Mouse (Mus musculus): ENCODE measurements around the gene Galnt7. TPM values are rescaled to one million over a fixed set of nuclear protein-coding genes. Genes with fewer than 3 reads are reported as not detected.

The Galnt7 gene
- total and polyA plus RNA-seq, 2 experiments, result 0.61 to 2.0 TPM

DNA sequence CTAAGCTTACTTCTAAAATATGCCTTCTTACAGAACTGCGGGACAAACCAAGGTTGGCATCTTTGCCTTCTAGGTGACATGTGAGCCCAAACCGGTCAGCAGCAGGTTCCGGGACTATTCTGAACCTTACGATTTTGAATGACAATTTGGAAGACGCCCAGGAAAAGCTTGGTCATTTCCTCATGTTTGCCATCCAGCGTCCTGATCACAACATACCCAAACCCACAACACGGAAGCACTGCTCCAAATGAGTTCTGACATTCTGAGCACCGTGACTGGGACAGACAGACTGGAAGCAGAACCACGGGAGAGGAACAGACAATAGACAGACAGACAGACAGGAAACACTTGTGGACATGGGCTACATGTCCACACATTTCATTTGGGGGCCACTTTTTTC lies 111.4 kb downstream of the Galnt7 start:
- no peak overlapping the region for H3K27ac ChIP-seq (replicated peaks; ENCODE audit: insufficient read depth, low read depth, low read length)
- no peaks in the 10 kb centered on the region for H3K36me3 ChIP-seq (ENCODE audit: control insufficient read depth, insufficient read depth, low read length)
- no peak for DNase-seq (ENCODE audit: extremely low read depth, low read depth, low spot score)
- WGBS, result 77% methylated on average over 9 of the region's 9 CpGs
- H3K4me3 ChIP-seq (ENCODE audit: insufficient read depth, low read depth, low read length), result no peak overlapping the region
- H3K9ac ChIP-seq (ENCODE audit: low read depth, low read length), result no peak overlapping the region
- no peaks in the 10 kb centered on the region for H3K4me1 ChIP-seq (ENCODE audit: control insufficient read depth, insufficient read depth, low read length)
- TF ChIP-seq POLR2A (IDR thresholded peaks at IDR 0.05; ENCODE audit: extremely low read depth, insufficient read depth, low read length) (no peak), CTCF (IDR thresholded peaks at IDR 0.05; ENCODE audit: low read depth, low read length) (no peak)
- H3K27me3 ChIP-seq (ENCODE audit: control insufficient read depth, insufficient read depth, low read length), result no peaks in the 10 kb centered on the region
- no peaks in the 10 kb centered on the region for H3K79me2 ChIP-seq (ENCODE audit: control insufficient read depth, insufficient read depth, low read length)

DNA sequence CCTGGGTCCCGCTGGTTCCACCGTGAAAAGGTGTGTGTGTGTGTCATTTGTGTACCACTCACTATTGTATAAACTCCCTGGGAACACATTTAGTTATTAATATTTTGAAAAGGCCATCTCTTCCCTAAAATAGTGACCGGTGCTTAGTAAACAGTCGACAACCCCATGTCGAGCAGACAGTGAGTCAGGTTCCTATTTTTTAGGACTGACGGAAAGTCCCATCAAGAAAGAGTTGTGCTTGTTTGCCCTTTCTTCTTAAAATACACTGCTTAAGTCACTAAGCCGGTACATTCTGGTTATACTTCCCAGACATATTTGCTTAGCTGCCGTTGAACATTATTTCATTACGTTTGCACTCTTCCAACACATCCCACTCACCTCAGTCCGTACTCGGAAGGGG lies 111.9 kb downstream of the Galnt7 start:
- H3K4me3 ChIP-seq (ENCODE audit: insufficient read depth, low read depth, low read length), result no peak overlapping the region
- TF ChIP-seq CTCF (IDR thresholded peaks at IDR 0.05; ENCODE audit: low read depth, low read length) (no peak), POLR2A (IDR thresholded peaks at IDR 0.05; ENCODE audit: extremely low read depth, insufficient read depth, low read length) (no peak)
- H3K4me1 ChIP-seq (ENCODE audit: control insufficient read depth, insufficient read depth, low read length), result no peaks in the 10 kb centered on the region
- H3K9ac ChIP-seq (ENCODE audit: low read depth, low read length), result no peak overlapping the region
- WGBS, result 86% methylated on average over 11 of the region's 11 CpGs
- no peak overlapping the region for H3K27ac ChIP-seq (replicated peaks; ENCODE audit: insufficient read depth, low read depth, low read length)
- H3K79me2 ChIP-seq (ENCODE audit: control insufficient read depth, insufficient read depth, low read length), result no peaks in the 10 kb centered on the region
- no peaks in the 10 kb centered on the region for H3K27me3 ChIP-seq (ENCODE audit: control insufficient read depth, insufficient read depth, low read length)
- DNase-seq (ENCODE audit: extremely low read depth, low read depth, low spot score), result no peak
- H3K36me3 ChIP-seq (ENCODE audit: control insufficient read depth, insufficient read depth, low read length), result no peaks in the 10 kb centered on the region

DNA sequence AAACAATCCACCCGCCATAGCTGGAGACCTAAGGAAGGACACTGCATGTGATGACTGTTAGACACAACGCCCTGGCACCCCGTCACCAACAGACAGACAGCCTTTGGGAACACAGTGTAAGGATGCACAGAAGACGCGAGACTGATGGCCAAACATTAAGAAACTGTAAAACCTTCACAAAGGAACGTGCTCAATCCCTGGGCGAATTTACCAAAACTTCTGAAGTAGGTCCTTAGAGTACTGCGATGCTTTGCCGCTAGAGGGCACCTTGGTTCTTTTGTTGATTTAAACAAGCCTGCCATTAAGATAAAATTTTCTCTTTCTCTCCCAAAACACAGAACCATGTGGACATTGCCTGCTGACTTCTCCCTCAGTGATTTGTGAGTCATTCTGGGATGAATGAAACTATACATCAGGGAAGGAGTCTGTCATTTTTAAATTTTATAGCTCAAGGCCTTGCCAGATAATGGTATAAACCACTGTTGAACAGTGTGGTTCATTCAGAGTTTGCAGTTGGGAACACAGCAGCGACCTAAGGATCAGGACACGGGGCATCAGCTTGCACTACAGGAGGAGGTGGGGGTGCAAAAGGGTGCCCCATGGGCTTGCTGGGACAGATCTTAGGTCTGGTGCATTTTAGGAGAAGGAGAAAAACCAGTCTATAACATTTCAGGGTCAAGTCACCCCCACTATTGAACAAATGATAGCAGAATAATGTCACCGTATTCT lies 112.6 kb downstream of the Galnt7 start:
- Histone ChIP-seq H3K79me2 (ENCODE audit: control insufficient read depth, insufficient read depth, low read length) (no peaks in the 10 kb centered on the region), H3K36me3 (ENCODE audit: control insufficient read depth, insufficient read depth, low read length) (no peaks in the 10 kb centered on the region), H3K9ac (ENCODE audit: low read depth, low read length) (no peak overlapping the region), H3K27me3 (ENCODE audit: control insufficient read depth, insufficient read depth, low read length) (no peaks in the 10 kb centered on the region), H3K4me1 (ENCODE audit: control insufficient read depth, insufficient read depth, low read length) (no peaks in the 10 kb centered on the region), H3K4me3 (ENCODE audit: insufficient read depth, low read depth, low read length) (no peak overlapping the region), H3K27ac (replicated peaks; ENCODE audit: insufficient read depth, low read depth, low read length) (no peak overlapping the region)
- 50% methylated on average over 12 of the region's 12 CpGs for WGBS
- DNase-seq (ENCODE audit: extremely low read depth, low read depth, low spot score), result peak; percentile 50
- TF ChIP-seq POLR2A (IDR thresholded peaks at IDR 0.05; ENCODE audit: extremely low read depth, insufficient read depth, low read length), result no peak
- TF ChIP-seq CTCF (IDR thresholded peaks at IDR 0.05; ENCODE audit: low read depth, low read length), result peak; percentile 46

DNA sequence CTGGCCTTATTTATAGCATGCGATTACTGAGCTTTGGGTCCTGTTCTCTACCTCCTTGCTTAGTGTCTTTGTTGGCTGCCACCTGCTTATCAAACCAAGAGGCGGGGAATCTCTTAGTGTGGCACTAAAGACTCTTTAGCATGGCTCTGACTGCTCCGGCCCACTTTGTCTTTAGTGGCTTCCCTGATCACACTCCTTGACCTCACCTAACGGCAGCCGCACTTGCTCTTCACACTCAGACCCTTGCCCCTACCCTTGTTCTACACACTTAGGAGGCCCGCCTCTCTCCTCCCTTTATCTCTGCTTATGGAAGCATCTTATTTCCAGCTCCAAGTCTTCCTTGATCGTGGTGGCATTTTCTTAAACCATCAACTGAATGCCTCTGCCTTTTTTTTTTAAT lies 114.2 kb downstream of the Galnt7 start:
- Histone ChIP-seq H3K4me1 (ENCODE audit: control insufficient read depth, insufficient read depth, low read length) (no peaks in the 10 kb centered on the region), H3K27ac (replicated peaks; ENCODE audit: insufficient read depth, low read depth, low read length) (no peak overlapping the region), H3K9ac (ENCODE audit: low read depth, low read length) (no peak overlapping the region), H3K27me3 (ENCODE audit: control insufficient read depth, insufficient read depth, low read length) (no peaks in the 10 kb centered on the region), H3K4me3 (ENCODE audit: insufficient read depth, low read depth, low read length) (no peak overlapping the region), H3K36me3 (ENCODE audit: control insufficient read depth, insufficient read depth, low read length) (no peaks in the 10 kb centered on the region), H3K79me2 (ENCODE audit: control insufficient read depth, insufficient read depth, low read length) (no peaks in the 10 kb centered on the region)
- WGBS, result 82% methylated on average over 7 of the region's 7 CpGs
- DNase-seq (ENCODE audit: extremely low read depth, low read depth, low spot score), result no peak
- no peak for TF ChIP-seq POLR2A (IDR thresholded peaks at IDR 0.05; ENCODE audit: extremely low read depth, insufficient read depth, low read length)
- no peak for TF ChIP-seq CTCF (IDR thresholded peaks at IDR 0.05; ENCODE audit: low read depth, low read length)

DNA sequence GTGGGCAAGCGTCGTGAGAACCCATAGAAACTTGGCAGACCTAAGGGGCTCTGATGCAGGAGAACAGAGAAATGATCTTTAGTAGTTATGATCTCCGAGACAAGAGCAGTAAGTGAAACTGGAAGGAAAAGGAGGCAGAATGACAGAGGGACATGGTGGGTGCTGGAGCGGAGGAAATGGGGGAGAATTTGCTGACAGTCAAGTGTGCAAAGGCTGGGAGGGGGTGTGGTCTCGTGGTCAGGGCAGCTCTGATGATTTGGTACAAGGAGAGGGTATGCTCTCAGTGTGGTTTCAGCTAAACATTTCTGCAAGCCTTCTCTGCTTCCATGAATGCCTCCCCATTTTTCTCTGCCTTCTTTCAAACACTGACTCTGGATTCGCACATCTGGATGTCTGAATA lies 116.7 kb downstream of the Galnt7 start:
- TF ChIP-seq POLR2A (IDR thresholded peaks at IDR 0.05; ENCODE audit: extremely low read depth, insufficient read depth, low read length) (no peak), CTCF (IDR thresholded peaks at IDR 0.05; ENCODE audit: low read depth, low read length) (no peak)
- H3K27me3 ChIP-seq (ENCODE audit: control insufficient read depth, insufficient read depth, low read length), result no peaks in the 10 kb centered on the region
- 95% methylated on average over 6 of the region's 6 CpGs for whole genome bisulfite sequencing

DNA sequence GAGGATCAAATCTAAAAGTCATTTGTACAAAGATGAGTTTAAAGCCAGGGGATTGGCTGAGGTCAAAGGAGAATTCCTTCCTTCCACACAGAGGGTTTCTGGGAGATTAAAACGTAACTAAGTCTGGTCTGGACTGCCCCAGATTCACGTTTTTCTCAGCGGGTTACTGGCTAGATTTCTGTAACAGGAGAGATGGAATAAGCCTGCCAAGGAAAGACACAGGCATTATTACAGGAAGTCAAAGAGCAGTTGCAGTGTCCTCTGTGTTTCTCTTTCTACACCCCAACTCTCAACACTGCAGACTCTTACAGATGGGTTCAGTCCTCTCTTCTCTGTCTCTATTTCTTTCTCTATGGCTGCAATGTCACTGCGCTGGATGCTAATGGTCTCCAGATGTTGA lies 118.3 kb downstream of the Galnt7 start:
- Histone ChIP-seq H3K27me3 (ENCODE audit: control insufficient read depth, insufficient read depth, low read length) (no peaks in the 10 kb centered on the region), H3K36me3 (ENCODE audit: control insufficient read depth, insufficient read depth, low read length) (no peaks in the 10 kb centered on the region), H3K27ac (replicated peaks; ENCODE audit: insufficient read depth, low read depth, low read length) (no peak overlapping the region), H3K79me2 (ENCODE audit: control insufficient read depth, insufficient read depth, low read length) (no peaks in the 10 kb centered on the region), H3K9ac (ENCODE audit: low read depth, low read length) (no peak overlapping the region), H3K4me1 (ENCODE audit: control insufficient read depth, insufficient read depth, low read length) (peaks cover 2% of the 10 kb centered on the region; the same call in 1 of the 2 replicates), H3K4me3 (ENCODE audit: insufficient read depth, low read depth, low read length) (no peak overlapping the region)
- TF ChIP-seq CTCF (IDR thresholded peaks at IDR 0.05; ENCODE audit: low read depth, low read length), result no peak
- TF ChIP-seq POLR2A (IDR thresholded peaks at IDR 0.05; ENCODE audit: extremely low read depth, insufficient read depth, low read length), result no peak
- WGBS, result 76% methylated on average over 4 of the region's 4 CpGs
- no peak for DNase-seq (ENCODE audit: extremely low read depth, low read depth, low spot score)

More for the DNA sequence above, 116.7 kb downstream of the Galnt7 start:
- no peaks in the 10 kb centered on the region for H3K4me1 ChIP-seq (ENCODE audit: control insufficient read depth, insufficient read depth, low read length)
- H3K4me3 ChIP-seq (ENCODE audit: insufficient read depth, low read depth, low read length), result no peak overlapping the region
- no peak overlapping the region for H3K27ac ChIP-seq (replicated peaks; ENCODE audit: insufficient read depth, low read depth, low read length)
- DNase-seq (ENCODE audit: extremely low read depth, low read depth, low spot score), result no peak
- H3K9ac ChIP-seq (ENCODE audit: low read depth, low read length), result no peak overlapping the region
- H3K36me3 ChIP-seq (ENCODE audit: control insufficient read depth, insufficient read depth, low read length), result no peaks in the 10 kb centered on the region
- no peaks in the 10 kb centered on the region for H3K79me2 ChIP-seq (ENCODE audit: control insufficient read depth, insufficient read depth, low read length)
